Comparison of ENCODE assay signal across 11 mouse cellular contexts in genomic region chr6:52315441-52316412, GRCm38 (mm10). TPM values are rescaled to one million over a fixed set of nuclear protein-coding genes. Genes with fewer than 3 reads are reported as not detected.
DNase-seq lines count a peak whose midpoint lies in the region; ATAC-seq and TF ChIP-seq lines count a peak whose summit lies in the region.
"Had no signal": no experiment of that assay in that cellular context is flagged by ENCODE, and none has a peak within 500 bp of the region (broad histone marks: within the 10 kb centered on the region; RNA-seq: fewer than 3 reads in every experiment).

No protein-coding gene starts in this region.

- H3K4me1 ChIP-seq in heart, embryonic 15.5 days (replicated peaks): peaks cover 22% of the 10 kb centered on the region
- H3K4me1 ChIP-seq in hindbrain, embryonic 10.5 days (replicated peaks): peaks cover 27% of the 10 kb centered on the region
- H3K4me1 ChIP-seq in midbrain, embryonic 11.5 days (ENCODE audit: control insufficient read depth, insufficient read depth, low read length): peaks cover 6% of the 10 kb centered on the region

- H3K27ac ChIP-seq in heart, embryonic 15.5 days: no peak overlapping the region
- H3K27ac ChIP-seq in hindbrain, embryonic 10.5 days: no peak overlapping the region
- no peak overlapping the region for H3K27ac ChIP-seq in midbrain, embryonic 11.5 days (ENCODE audit: low read depth, low read length)

- no peak for TF ChIP-seq POLR2A in brain, embryonic 14.5 days (IDR thresholded peaks at IDR 0.05; ENCODE audit: borderline replicate concordance, extremely low read depth, insufficient read depth, insufficient read length, poor library complexity, severe bottlenecking)

- H3K4me2 ChIP-seq in heart, embryonic 15.5 days: peak overlapping the region; percentile 66; the same call in 1 of the 2 replicates
- H3K4me2 ChIP-seq in midbrain, embryonic 11.5 days: no peak overlapping the region

- 17% methylated on average over 27 of the region's 27 CpGs for WGBS in heart, embryonic 15.5 days
- 2% methylated on average over 27 of the region's 27 CpGs for WGBS in hindbrain, embryonic 10.5 days
- WGBS in midbrain, embryonic 11.5 days: 2% methylated on average over 27 of the region's 27 CpGs

- no peak overlapping the region for H3K9ac ChIP-seq in heart, embryonic 15.5 days
- H3K9ac ChIP-seq in midbrain, embryonic 11.5 days (ENCODE audit: low read length): no peak overlapping the region

- H3K4me3 ChIP-seq in heart, embryonic 15.5 days: peak overlapping the region; percentile 44; the same call in 1 of the 2 replicates
- peak overlapping the region; percentile 39 for H3K4me3 ChIP-seq in hindbrain, embryonic 10.5 days
- H3K4me3 ChIP-seq in midbrain, embryonic 11.5 days (ENCODE audit: low read depth, low read length): no peak overlapping the region

- H3K36me3 ChIP-seq in heart, embryonic 15.5 days: no peaks in the 10 kb centered on the region
- no peaks in the 10 kb centered on the region for H3K36me3 ChIP-seq in hindbrain, embryonic 10.5 days
- no peaks in the 10 kb centered on the region for H3K36me3 ChIP-seq in midbrain, embryonic 11.5 days (ENCODE audit: control insufficient read depth, insufficient read depth, low read length)

- peaks cover 96% of the 10 kb centered on the region for H3K27me3 ChIP-seq in heart, embryonic 15.5 days
- peaks cover 100% of the 10 kb centered on the region for H3K27me3 ChIP-seq in hindbrain, embryonic 10.5 days (ENCODE audit: insufficient read depth, poor library complexity, severe bottlenecking)
- peaks cover 98% of the 10 kb centered on the region for H3K27me3 ChIP-seq in midbrain, embryonic 11.5 days (ENCODE audit: control insufficient read depth, insufficient read depth, low read length)

- no peak for DNase-seq in heart, adult 11 months
- peak; percentile 20 for DNase-seq in brain, embryonic 14.5 days (ENCODE audit: low read depth)
- peak; percentile 50 for DNase-seq in hindbrain, embryonic 10.5 days (ENCODE audit: low spot score)
- peak; percentile 96 for DNase-seq in midbrain, embryonic 11.5 days (ENCODE audit: low spot score, missing footprints)
- no peak for DNase-seq in layer of hippocampus, adult 11-12 months (ENCODE audit: low spot score)
- DNase-seq in urinary bladder, postnatal 4 days (ENCODE audit: low spot score in 2 of 2): no peak
- DNase-seq in spleen, postnatal 10 days (ENCODE audit: low spot score in 2 of 2): no peak
- DNase-seq: adrenal gland, postnatal 25 days had no signal

- no peaks in the 10 kb centered on the region for H3K9me3 ChIP-seq in heart, embryonic 15.5 days (replicated peaks)
- no peaks in the 10 kb centered on the region for H3K9me3 ChIP-seq in hindbrain, embryonic 10.5 days
- no peaks in the 10 kb centered on the region for H3K9me3 ChIP-seq in midbrain, embryonic 11.5 days (ENCODE audit: control insufficient read depth, low read length)

- no peak for TF ChIP-seq CTCF in brain, embryonic 14.5 days (IDR thresholded peaks at IDR 0.05; ENCODE audit: borderline replicate concordance, extremely low read depth, insufficient read depth, insufficient read length)

- no peak for ATAC-seq in heart, embryonic 15.5 days (replicated peaks; ENCODE audit: insufficient number of reproducible peaks, insufficient read depth, low FRiP score, low read depth)
- no peak for ATAC-seq in midbrain, embryonic 11.5 days (ENCODE audit: low FRiP score)

RNA-seq across cellular contexts. Expression of gene Evx1, which starts 2.4 kb away (rescaled TPM):
- polyA plus RNA-seq in heart, embryonic 15.5 days (2015; fragmentation: Nextera tagmentation; extraction: Ambion mirVana): 0.05 TPM in 1 of 2 replicates, not detected in the other
- 1.5 and 3.7 TPM in 2 replicates for polyA plus RNA-seq in brain, embryonic 14.5 days (2012; rRNA removed)
- polyA plus RNA-seq in hindbrain, embryonic 10.5 days (2016; fragmentation: Nextera tagmentation; extraction: Ambion mirVana): 2.3 and 4.3 TPM in 2 replicates
- polyA plus RNA-seq in midbrain, embryonic 11.5 days (2014; fragmentation: Nextera tagmentation; extraction: Ambion mirVana): 0.23 and 0.30 TPM in 2 replicates
- polyA plus RNA-seq: cortical plate, adult 2 months; small intestine, adult 2 months had no signal

RNA-seq across cellular contexts. Expression of gene Hoxa13, which starts 55.0 kb away (rescaled TPM):
- 0.09 TPM in 1 of 2 replicates, not detected in the other for polyA plus RNA-seq in heart, embryonic 15.5 days (2015; fragmentation: Nextera tagmentation; extraction: Ambion mirVana)
- 0.10 TPM in 1 of 2 replicates, not detected in the other for polyA plus RNA-seq in brain, embryonic 14.5 days (2012; rRNA removed)
- not detected in 2 replicates for polyA plus RNA-seq in hindbrain, embryonic 10.5 days (2016; fragmentation: Nextera tagmentation; extraction: Ambion mirVana)
- not detected in 2 replicates for polyA plus RNA-seq in midbrain, embryonic 11.5 days (2014; fragmentation: Nextera tagmentation; extraction: Ambion mirVana)
- polyA plus RNA-seq: cortical plate, adult 2 months; small intestine, adult 2 months had no signal

Comparison
In these comparisons a context has a peak if more than half of its experiments do, and no peak if none do; other contexts are left out.
1. DNase-seq: peak in brain, embryonic 14.5 days (single experiment), hindbrain, embryonic 10.5 days (single experiment) and midbrain, embryonic 11.5 days (single experiment); none in heart, adult 11 months (single experiment), layer of hippocampus, adult 11-12 months (single experiment), urinary bladder, postnatal 4 days (0 of 2) and spleen, postnatal 10 days (0 of 2).